Mouse (Mus musculus): ENCODE measurements around the gene Spdye4b.
A peak's percentile ranks its signal among the peaks of the same experiment; 100 is the strongest.
"Not testable (repeated sequence)": the region's sequence is repeated elsewhere in the genome, so short reads cannot be mapped to it uniquely, and the experiment has no call there.

Spdye4b gene

GRCm38 (mm10) chr5:143180255-143181076, at the start of gene Spdye4b, which contains the start of gene Rbak:
Gene Spdye4b, plus strand, starts transcription at chr5:143181017.
Gene Rbak, minus strand, starts transcription at chr5:143180775.
- DNase-seq = peak; percentile 98

- DNase-seq = no peak
Measured at GRCm38 (mm10) chr5:143132935-143133514, 47.8 kb upstream of the Spdye4b start.

GRCm38 (mm10) chr5:143134216-143135010, 46.4 kb upstream of the Spdye4b start:
- DNase-seq = not testable (repeated sequence)

GRCm38 (mm10) chr5:143135042-143135441, 45.8 kb upstream of the Spdye4b start:
- no peak for DNase-seq

- DNase-seq = no peak
Measured at GRCm38 (mm10) chr5:143137580-143137979, 43.2 kb upstream of the Spdye4b start.

GRCm38 (mm10) chr5:143147481-143147880, 33.3 kb upstream of the Spdye4b start, which contains the start of gene Olfr718-ps1:
Gene Olfr718-ps1, minus strand, starts transcription at chr5:143147581.
- no peak for DNase-seq

GRCm38 (mm10) chr5:143148661-143149060, 32.2 kb upstream of the Spdye4b start:
- no peak for DNase-seq

- DNase-seq = no peak
Measured at GRCm38 (mm10) chr5:143149536-143149935, 31.3 kb upstream of the Spdye4b start.

- DNase-seq = no peak
Measured at GRCm38 (mm10) chr5:143150044-143150443, 30.8 kb upstream of the Spdye4b start.

GRCm38 (mm10) chr5:143153756-143154155, 27.1 kb upstream of the Spdye4b start:
- no peak for DNase-seq

- no peak for DNase-seq
Measured at GRCm38 (mm10) chr5:143155534-143155933, 25.3 kb upstream of the Spdye4b start.

- peak; percentile 10 for DNase-seq
Measured at GRCm38 (mm10) chr5:143165508-143166070, 15.2 kb upstream of the Spdye4b start.

GRCm38 (mm10) chr5:143175970-143176369, 4.8 kb upstream of the Spdye4b start:
- no peak for DNase-seq

GRCm38 (mm10) chr5:143177541-143178200, 3.1 kb upstream of the Spdye4b start:
- peak; percentile 11 for DNase-seq

GRCm38 (mm10) chr5:143179179-143179578, 1.6 kb upstream of the Spdye4b start:
- DNase-seq = peak; percentile 44

- not testable (repeated sequence) for DNase-seq
Measured at GRCm38 (mm10) chr5:143188014-143188413, 7.2 kb downstream of the Spdye4b start.

GRCm38 (mm10) chr5:143192806-143193205, 12.0 kb downstream of the Spdye4b start:
- DNase-seq = no peak

- DNase-seq = not testable (repeated sequence)
Measured at GRCm38 (mm10) chr5:143194747-143195146, 13.9 kb downstream of the Spdye4b start.

GRCm38 (mm10) chr5:143195166-143195565, 14.3 kb downstream of the Spdye4b start:
- no peak for DNase-seq

- no peak for DNase-seq
Measured at GRCm38 (mm10) chr5:143196506-143196905, 15.7 kb downstream of the Spdye4b start.

GRCm38 (mm10) chr5:143205015-143205414, 24.2 kb downstream of the Spdye4b start:
- no peak for DNase-seq

GRCm38 (mm10) chr5:143213832-143214231, 33.0 kb downstream of the Spdye4b start:
- DNase-seq = no peak
